Mouse (Mus musculus): Measurements from ENCODE around the gene Wif1.

Gene Wif1

DNA sequence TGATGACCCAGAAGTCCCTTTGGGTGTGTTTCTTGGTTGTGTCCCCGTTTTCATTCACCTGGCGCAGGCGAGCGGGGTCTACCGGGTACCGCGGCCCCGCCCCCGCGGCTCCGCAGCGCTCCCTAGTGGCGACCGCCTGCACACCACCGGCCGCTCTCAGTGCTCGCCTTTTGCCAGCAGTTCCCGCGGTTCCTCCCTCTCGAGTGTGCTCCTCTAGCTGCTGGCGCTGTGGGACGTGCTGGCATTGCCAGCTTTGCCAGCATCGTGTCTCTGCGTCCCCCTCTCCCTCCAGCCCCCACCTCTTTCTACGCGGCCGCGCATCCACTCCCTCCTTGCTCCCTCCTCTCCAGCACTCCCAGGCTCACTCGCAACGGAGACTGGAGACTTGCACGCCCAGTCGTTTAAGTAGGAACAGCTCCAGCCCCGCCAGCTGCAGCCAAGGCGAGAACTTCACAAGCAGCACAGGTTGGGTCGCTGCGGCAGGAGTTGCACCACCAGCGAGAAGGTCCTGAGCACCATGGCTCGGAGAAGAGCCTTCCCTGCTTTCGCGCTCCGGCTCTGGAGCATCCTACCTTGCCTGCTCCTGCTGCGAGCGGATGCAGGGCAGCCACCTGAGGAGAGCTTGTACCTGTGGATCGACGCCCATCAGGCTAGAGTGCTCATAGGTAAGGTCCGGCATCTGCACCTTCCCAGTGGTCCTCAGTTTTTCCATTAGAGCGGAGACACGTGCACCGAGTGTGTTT lies at the start of gene Wif1:
TSS of gene Wif1 (plus strand) at position 135 of the 743 bp plus-strand sequence.
- DNase-seq (ENCODE audit: inconsistent ontology term) = peak; percentile 72

DNA sequence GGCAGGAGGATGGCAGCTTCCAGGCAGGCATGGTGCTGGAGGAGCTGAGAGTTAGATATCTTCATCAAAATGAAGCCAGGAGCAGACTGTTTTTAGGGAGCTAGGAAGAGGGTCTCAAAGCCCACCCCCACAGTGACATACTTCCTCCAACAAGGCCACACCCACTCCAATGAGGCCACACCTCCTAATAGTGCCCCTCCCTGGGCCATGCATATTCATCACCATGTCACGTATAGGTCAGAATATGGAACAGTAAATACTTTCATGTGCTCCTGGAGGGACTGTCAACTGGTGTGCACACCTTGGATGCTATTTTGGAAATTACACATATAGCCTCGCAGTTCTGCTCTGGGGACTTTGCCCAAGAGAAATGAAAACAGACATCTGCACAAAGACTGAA lies 31.6 kb upstream of the Wif1 start:
- DNase-seq (ENCODE audit: inconsistent ontology term) = no peak

DNA sequence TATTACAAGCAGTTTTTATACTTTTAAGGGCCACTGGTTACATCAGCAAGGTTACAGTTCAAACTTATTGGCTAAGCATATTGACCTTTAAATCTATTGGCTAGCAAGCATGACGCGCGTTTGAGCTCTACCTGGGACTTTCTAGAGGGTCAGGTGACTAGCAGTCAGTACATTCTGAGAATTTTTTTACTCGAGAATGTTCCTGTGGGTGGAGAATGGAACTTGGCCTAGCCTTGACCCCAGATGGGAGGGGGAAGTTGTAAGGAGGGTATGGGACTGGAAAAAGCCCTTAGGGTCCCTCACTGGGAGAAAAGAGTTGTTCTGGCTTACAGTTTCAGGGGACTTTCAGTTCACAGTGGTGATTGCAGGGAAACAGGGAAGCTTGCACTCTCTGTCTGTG lies 22.3 kb upstream of the Wif1 start:
- no peak for DNase-seq (ENCODE audit: inconsistent ontology term)

DNA sequence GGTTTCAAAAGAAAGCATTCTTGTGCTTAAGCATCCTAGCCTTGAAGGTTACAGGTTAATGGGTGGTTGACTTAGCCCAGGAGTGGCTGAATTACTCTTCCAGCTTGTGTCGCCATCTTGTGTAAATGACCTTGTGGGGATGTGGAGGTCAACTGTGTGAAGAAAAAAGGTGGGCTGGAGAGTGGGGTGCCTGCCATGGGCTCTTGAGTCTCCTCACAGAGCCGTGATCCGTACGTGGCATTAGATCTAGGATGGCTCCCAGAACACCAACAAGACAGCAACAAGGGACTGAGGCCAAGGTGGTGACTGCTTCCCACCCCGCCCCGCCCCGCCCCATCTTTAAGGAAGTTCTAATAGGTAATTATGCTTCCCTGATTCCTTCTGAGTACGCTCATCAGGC lies 17.5 kb upstream of the Wif1 start:
- DNase-seq (ENCODE audit: inconsistent ontology term) = no peak

DNA sequence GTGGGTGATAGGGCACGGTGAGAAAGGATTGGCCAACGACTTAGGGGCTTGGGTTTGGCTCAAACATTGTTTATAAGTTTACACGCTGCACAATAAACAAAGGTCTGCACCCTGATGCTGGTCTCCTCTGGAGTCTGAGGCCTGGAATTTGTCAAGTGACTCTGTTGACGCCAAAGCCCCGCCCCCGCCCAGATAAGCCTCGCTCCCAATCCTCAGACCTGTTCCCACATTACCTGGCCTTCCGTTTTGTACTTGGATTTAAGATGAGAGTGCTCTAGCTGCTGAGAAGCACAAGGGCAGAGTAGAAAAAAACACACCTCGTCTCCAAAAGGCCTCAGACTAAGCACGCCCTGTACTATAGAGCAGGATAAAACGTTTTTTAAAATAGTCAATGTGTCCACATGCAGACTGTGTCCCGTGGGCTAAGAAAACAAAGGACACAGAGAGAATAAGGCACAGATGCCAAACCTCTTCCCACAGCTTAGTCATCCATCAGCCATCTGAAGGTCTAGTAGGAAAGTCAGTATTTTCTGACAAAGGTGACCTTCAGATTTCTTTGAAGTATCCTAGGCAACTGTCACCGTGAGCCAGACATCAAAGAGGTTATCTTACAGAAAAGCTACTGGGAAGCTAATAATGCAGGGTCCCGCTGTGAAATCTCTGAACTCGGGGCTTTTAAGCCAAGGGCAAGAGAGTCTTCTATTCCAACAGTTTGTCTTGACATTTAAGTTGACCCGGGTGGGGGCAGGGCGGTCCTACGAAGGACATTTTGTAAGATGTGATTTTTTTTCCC lies 16.9 kb upstream of the Wif1 start:
- DNase-seq (ENCODE audit: inconsistent ontology term) = no peak

DNA sequence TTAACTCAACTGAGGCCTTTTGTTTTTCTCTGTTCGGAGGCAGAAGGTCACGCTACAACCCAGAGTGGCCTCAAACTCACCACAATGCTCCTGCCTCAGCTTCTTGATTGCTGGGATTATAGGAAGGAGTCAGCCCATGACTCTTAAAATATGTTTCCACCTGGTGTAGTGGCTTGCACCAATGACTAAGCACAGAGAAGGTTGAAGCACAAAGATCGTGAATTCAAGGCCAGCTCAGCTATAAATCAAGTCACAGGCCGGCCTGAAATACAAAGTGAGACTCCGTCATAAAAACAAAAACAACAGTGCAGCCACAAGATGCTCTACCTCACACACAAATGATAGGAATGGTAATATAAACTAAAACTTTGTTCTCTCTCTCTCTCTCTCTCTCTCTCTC lies 10.8 kb upstream of the Wif1 start:
- DNase-seq (ENCODE audit: inconsistent ontology term) = no peak

DNA sequence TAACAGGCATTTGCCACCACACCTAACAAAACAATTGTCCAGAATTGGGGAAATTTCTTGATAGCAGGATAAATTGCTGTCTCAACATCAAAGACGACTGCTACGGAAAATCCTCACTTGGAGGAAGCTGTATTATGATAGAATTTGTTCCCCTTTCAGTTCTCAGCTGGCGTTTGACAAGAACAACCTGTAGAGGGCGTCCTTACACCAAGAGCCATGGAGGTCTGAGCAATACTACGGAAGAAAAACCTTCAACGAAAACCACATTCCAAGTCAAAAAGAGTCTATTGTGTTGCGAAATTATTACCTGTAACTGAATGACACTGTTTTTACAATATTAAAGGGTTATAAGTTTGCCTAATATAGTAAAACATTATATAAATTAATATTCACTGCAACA lies 2.0 kb upstream of the Wif1 start:
- DNase-seq (ENCODE audit: inconsistent ontology term) = peak; percentile 30

DNA sequence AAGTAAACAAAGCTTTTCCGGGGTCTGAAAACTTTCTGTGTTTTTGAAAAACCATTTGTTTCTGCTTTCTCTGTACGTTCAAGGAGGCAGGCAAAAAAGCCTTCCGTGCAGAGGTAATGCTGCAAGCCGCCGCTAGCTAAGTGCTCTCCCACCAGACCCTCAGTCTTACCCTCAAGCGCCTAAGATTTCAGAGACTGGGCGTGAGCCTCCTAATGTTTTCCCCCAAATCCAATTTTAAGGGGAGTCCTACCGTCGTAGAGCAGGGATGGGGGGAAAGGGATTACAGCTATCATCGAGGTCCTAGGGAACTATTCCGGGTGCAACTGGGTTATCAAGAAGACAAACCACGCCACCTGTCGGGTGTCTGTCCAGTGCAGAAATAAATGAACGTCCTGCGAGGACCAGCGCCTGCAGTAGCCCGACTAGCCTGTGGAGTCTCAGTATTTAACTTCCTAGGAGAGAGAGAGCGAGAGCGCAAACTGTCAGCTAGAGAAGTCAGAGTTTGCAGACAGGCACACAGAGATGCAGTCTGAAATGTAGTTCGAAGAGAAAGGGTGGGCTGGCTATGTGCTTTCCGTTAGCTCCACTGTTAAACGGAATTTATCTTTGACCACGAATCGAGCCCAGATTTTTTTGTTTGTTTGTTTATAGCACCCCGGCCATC lies 500 bp upstream of the Wif1 start:
- DNase-seq (ENCODE audit: inconsistent ontology term) = peak; percentile 85

DNA sequence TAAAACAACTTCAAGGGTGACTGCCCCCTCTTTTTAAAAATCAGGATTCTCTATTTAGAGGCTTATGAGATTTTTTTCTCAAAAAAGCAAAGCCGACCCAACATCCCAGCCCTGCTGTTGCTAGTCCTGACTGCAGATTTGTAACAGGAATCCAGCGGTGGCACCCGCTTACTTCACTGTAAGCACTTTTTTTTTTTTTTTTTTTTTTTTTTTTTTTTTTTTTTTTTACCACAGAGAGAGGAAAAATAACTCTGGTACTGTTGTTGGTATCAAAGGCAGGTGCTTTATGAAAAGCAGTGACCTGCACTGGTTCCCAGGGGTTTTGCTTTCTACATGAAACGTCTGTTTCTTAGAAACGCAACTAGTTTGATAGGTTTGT lies 798 bp downstream of the Wif1 start:
- no peak for DNase-seq (ENCODE audit: inconsistent ontology term)

DNA sequence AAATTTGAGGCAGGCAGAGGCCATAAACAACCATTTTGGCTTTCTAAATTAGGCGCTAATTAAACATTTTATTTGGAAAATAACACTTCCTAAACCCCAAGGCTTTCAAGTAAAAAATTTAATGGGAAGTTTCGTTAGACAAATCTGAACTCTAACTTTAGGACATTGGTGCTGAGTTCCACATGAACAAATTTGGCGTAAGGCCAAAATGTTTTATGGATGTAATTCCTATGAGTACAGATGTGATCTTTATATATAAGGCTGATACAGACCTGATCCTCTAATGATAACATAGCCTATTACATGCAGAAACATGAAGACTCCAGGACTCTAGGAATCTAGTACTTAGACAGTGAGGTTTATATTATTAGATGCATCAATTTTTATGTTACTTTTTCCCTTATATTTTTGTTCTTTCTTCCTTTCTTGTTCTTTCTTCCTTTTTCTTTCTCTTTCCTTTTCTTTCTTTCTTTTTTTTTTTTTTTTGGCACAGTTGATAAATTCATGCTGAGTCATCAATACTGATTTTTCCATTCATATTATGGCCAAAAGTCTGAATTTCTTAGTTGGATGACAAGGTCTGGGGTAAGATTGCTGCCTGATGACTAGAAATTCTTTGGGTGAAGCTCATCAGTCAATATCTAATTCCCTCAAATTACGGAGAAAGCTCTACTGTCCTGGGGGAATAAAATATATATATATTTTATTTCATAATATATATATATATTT lies 5.0 kb downstream of the Wif1 start:
- DNase-seq (ENCODE audit: inconsistent ontology term) = no peak

DNA sequence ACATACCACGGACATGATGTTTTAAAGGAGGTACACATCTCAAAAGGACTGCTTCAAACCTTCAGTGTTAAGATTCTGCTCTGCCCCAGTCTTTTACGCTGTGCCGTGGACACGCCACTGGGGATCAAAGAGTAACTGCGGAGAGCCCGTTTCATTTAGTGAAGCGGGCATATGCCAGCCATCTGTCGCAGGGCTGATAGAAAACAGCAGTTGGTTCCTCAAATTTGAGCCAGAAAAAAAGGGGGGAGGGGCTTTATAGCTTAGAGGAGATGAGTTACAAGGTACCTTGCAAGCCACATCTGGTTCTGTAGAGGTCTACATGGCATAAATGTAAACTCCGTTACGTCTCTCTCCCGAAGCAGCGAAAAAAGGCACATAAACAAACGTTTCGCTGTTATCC lies 7.2 kb downstream of the Wif1 start:
- no peak for DNase-seq (ENCODE audit: inconsistent ontology term)

DNA sequence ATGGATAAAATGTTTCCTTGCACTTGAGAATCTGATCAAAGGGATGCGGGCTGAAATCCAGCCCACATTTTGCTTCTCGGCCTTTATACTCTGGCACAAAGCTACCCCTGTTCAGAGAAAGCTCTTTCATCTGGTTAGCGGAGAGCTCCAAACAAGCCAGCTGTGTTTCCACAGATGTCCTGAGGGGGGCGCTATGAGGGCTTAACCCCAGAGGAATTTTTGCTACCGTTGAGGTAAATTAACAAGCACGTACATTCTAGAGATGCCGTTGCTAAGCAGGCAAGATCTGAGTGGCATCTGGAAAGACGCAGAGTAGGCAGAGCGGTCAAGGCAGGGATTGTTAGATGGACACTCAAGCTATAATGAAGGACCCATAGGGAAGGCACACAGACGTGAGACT lies 13.7 kb downstream of the Wif1 start:
- DNase-seq (ENCODE audit: inconsistent ontology term) = no peak

DNA sequence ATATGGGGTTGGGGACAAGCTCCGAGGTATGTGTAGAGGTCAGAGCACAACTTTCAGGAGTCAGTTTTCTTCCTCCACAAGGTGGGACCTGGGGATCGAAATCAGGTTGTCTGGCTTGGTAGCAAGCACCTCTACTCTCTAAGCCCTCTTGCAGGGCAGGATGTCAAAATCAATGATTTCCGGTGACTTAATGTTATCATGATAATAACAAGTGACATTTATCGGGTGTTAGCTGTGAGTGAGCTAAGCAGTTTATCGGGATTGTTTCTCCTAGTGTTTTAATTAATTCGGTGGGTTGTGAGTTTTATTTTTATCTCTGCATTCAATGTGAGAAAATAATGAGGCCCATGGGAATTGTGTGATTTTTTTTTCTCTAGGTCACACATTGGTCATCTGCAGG lies 18.3 kb downstream of the Wif1 start:
- DNase-seq (ENCODE audit: inconsistent ontology term) = no peak

DNA sequence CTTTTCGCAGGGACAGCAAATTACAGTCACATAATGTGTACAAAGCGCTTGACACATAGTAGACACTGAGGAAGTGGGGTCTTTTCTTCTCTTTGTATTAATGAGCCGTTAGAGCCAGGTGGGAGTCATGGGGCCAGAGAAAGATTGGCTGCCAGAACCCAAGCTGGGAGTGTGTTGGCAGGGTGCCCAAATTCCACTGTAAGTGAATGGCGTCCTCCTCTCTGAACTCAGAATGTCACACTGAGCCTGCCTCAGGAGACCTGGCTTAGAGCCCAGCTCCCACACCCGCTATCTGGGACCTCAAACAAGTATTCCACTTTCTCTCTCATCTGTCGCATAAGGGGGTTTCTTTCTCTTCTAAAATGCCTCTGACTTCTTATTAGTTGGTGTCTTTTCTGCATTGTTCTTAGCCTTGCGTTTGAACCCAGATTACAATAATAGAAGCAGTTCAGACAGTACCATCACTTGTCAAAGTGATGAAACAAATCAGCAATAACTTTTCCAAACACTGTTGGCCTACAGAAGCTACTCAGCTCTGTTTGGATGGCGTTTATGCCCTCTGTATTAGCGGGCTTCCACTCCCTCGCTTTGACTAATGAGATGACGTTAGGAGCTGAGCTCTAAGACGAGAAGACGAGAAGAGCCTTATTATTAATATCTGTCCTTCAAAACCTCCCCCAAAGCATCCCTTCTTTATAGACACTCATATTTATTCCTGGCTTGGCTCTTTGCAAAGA lies 21.9 kb downstream of the Wif1 start:
- DNase-seq (ENCODE audit: inconsistent ontology term) = peak; percentile 93

DNA sequence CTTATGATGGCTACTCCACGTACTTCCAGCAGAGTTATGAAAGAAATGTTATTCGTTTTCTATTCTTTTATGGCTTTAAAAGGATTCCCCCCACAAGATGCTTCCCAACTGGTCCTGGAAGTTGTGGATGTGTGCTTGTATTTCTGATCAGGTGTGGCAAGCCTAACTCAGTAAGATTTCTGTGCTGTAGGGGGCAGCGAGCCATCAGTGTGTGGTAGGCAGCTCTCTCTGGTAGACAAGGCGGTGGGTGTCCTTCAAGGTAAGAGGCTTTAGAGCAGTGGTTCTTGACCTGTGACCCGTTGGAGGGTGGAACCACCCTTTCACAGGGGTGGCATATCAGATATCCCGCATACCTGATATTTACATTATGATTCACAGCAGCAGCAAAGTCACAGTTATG lies 23.1 kb downstream of the Wif1 start:
- no peak for DNase-seq (ENCODE audit: inconsistent ontology term)

DNA sequence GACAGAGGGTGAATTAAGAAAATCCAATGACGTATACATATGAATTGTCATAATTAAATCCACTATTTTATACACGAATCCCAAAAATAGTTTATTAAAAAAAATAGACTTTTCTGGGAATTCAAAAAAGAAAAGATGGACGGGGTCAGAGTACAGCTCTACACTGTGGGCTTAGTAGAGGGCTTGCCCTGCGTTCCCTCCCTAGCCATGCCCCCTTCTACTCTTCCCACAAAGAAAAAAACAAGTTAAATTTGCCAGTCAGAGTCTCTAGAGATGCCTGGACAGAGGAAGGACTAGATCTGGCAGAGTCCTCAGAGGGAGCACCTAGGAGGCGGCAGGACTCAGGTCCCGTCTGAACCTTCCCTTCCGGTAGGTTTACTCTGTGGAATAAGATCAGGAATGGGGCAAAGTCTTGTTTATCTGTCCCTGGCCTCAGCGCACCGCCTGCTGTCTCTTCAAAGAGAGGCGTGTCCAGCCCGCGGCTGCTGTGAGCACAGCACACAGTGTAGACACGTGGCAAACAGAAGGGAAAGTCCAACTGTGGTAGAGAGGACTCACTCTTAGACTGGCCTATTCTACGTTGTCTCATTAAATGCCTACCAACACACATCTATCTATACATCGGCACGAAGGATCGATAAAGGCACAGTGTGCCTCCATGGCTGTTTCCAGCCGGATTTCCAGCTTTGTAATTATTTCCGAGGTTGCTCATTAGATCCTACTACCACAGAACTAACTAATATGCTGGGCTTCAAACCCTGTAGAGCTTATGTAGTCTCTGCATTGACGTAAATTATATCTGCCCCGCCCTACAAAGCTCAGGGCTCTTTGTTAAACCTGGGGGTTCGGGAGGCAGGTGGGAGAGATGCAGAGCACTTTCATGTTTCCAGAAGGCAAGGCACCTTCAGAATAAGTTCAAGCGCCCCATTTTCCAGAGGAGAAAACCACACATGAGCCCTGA lies 25.6 kb downstream of the Wif1 start:
- no peak for DNase-seq (ENCODE audit: inconsistent ontology term)

DNA sequence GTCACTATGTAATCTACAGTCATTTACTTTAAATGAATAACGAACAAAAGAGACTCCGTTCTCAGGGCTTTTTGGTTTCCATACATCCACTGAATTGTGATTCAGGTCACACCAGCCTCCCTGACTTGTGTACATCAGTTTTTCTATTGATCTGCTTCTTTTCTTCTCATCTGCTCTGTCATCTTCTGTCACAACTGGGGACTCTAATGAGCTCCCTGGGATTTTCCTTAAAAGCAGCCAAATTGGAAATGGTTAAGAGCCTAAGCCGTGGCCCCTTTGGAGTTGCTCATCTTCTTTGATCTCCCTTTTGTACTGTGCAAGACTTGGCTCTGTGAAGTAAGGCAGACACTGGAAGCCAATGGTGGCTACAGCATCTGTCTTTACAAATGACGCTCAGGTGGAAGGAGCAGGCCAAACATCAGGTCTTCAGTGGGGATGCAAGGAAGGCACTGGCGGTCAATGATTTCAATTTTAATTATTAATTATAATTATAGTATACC lies 27.6 kb downstream of the Wif1 start:
- no peak for DNase-seq (ENCODE audit: inconsistent ontology term)

DNA sequence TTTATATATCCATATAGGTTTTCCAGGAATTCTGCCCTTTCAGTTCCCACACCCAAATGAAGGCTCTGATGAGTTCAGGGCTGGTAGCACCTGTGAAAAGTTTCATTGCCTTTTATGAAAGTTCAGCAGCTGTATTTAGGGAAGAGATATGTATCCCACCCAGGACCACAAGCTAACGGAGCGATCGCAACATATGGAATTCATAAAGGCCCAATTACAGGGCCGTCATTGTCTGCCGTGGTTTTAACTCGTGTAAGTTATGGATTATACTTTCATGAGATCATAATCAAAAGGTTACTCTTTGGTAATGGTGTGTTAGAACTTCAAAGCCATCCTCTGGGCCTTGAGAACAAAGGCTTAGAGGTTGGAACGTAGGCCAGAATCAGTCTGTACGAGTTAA lies 28.9 kb downstream of the Wif1 start:
- DNase-seq (ENCODE audit: inconsistent ontology term) = no peak

DNA sequence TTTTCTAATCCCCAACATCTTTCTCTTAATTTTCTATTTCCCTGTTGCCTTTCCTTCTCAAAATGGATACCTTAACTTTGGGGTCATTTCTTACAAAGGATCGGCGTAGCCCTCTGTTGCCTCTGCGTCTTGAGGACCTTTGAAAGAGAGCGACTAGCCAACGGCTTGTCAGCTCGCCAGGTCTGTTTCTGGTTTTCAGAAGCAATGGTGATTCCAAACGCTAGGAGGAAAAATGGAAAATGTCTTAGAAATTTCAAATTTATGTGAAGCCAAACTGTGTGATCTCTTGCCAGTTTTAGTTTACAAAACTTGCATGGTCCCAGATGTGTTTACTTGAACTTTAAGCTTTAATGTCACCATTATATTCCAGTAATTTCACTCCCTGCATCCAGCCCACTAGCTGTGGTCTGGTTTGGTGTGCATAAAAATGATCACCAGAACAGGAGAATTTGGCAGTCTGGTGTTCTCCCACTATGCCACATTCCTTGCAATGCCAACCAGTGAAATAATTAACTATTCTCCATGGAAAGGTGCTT lies 33.7 kb downstream of the Wif1 start:
- no peak for DNase-seq (ENCODE audit: inconsistent ontology term)

DNA sequence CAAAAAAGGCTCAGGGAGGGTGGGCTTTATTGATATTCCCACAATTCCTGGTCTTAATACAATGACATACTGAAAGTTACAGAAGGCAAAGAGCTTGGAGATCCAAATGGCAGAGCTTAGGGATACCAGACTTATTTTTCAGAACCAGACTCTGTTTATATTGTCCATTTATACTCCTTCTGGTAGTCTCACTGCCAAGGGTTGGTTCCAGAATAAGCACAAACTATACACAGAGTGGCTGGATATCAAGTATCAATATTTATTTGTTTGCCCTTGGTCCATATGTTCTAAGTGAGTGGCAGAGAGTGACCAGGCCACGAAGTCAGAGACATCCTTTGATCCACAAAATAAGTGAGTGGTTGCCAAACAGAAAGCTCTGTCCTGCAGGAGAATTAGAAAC lies 34.2 kb downstream of the Wif1 start:
- DNase-seq (ENCODE audit: inconsistent ontology term) = no peak

Measured in Muller cell, postnatal 12 days (primary cell).